Mouse (Mus musculus): Measurements from ENCODE around the gene Bud23.

The Bud23 gene

DNA sequence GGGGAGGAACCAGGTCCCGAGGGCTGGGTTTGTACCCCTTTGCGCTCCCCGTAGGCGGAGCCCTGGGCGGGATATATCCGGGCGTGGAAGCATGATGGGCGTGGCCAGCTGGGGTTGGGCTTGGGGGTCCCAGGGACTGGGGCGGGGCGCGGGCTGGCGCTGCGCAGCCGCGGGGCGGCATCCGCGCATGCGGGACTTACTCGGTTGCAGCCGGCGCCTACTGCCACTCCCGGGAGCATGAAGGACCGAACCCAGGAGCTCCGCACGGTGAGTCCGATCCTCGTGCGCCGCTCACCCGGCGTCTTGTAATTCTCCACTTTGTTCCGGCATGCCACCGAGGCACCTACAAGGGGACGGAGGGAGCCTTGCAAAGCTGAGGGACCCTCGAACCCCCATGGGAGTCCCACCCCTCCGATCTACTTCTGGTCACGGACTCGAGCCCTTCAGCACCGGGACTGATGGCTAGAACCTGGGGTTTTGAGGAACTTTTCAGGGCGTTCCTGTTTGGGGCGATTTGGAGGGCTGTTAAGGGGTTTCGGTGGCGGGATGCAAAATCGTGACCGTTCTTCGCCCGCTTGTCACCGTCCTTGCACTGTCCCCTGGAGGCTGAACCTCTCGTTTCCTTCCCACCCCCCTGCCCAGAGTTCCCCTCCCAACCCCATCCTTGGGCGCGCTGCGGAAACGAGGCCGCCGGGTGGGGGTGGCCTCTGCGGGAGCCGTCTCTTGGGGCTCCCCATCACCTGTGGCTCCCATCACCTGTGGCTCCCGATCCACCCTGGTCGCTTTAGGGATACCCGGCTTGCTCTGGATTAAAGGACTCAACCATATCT is 41.2 kb downstream of the Bud23 start, which contains the start of gene Stx1a:
Gene Stx1a (plus strand): TSS at position 139 of the 830 bp plus-strand sequence.
- peak; percentile 96 for DNase-seq (ENCODE audit: low read depth, low spot score)

DNA sequence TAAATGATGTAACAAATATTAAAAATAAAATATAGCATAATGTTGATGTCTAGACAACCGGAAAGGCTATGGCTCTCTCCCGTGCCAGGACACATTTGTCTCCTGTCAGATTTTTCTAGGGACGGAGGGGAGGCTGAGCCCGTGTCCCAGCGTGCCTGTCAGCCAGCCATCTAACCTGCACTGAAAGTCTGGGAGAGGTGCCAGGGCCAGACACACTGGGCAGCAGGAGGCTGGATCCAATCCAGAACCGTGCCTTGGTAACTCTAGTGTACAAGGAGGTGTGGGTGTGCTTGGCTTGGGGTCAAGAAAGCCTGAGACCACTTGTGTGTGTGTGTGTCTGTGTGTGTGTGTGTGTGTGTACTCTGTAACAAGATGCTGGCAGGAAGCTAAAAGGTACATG is 42.9 kb downstream of the Bud23 start:
- DNase-seq (ENCODE audit: low read depth, low spot score) = no peak

DNA sequence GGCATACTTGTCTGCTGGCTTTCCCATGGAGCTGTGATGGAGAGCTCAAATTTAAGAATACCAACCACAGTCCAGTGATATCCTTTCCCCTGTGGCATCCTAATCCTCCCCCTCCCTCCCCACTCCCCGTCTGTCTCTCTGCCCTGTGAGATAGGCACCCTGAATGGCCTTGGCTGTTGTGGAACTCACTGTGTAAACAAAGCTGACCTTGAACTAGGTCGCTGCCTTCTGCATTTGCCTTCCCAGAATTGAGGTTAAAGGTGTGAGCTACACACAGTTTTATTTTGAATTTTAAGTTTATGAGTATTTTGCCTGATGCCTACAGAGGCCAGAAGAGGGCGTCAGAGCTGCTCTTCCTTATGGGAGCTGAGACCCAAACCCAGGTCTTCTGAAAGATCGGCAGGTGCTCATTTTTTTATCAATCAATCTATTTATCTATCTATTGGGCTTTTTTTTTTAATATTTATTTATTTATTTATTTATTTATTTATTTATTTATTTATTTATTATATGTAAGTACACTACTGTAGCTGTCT is 48.5 kb downstream of the Bud23 start:
- DNase-seq (ENCODE audit: low read depth, low spot score) = peak; percentile 31

DNA sequence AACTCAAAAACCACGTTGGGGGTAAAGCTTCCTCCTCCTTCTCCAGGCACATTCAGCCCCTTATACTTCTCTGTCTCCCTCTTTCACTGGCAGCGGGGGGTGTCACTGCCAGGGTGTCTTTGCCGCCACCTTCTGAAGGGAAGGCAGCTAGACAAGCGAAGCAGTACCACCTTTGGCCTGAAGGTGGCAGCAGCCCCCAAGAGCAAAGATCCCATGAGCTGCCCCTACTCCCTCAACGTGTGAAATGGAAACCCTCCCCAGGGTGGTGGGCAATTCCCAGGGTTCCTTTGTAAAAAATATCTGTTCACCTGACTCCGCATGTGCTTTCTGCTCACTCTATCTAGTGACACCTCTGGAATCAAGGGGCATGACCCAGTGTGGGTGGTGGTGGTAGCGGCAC is 49.3 kb downstream of the Bud23 start:
- DNase-seq (ENCODE audit: low read depth, low spot score) = peak; percentile 77

DNA sequence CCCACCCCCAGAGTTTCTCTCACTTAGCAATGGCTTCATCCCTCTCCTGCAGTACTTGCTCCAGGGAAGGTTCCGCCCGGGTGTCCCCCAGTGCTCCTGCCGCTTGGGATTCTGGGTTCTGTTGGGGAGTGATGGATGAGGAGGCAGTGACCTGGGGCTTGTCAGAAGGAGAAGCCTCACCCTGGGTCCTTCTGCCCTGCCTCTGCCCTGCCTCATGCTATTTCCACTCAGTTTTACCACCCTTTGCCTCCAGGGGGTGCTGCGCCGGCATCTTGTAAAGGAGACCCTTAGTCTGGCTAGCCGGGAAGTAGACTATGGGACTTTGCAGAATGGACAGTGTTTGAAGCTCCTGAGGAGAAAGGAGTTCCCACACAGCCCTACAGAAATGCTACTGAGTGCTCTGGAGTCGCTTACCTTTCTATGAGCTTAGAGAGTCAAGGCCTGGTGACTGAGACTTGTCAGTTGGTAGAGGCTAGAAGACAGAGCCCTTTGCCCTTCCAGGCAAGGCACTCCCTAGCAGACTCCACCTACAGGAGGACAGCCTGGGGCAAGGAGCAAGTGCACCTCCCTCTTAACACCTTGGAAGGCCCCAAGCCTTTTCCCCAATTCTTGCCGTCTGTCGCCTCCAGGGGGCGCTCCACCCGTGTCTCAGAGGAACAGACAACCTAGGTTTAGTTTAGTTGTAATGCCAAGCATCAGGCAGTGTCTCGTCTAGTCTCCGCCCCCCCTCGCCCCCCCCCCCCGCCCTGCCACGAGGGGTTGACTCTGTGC is 51.9 kb downstream of the Bud23 start:
- DNase-seq (ENCODE audit: low read depth, low spot score) = peak; percentile 96

DNA sequence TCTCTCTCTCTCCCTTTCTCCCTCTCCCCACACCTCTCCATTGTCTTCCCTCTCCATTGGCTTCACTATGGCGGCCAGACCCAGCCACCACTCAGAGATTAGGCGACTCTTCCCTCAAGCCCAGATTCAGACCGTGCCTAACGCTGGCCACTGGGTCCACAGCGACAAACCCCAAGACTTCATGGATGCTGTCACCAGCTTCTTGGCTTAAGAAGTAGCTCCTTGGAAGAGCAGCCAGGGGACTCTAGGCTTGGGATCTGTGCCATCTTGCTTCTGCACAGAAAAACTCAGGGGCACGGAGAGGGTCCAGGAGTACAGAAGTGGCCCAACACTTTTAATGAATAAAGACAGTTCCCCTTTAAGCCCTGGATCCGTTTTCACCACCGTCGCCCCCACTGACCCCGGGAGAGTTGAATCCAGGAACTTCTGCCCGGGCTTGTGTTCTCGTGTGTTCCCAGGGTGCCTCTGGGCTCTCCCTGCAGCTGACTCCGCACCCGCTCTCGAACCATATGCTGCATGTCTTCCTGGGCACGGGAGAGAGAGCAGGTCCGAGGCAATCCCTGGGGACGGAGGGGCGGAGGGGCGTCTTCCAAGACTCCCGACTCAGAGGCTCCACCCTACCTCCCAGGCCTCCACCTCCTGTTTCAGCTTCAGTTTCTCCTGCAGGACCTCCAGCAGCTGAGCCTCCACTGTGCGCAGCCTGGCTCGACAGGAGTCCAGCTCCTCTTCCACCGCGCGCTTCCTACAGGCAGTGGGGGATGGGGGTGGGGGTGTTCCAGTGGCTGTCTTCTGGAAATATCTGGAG is 52.7 kb downstream of the Bud23 start:
- DNase-seq (ENCODE audit: low read depth, low spot score) = peak; percentile 59

DNA sequence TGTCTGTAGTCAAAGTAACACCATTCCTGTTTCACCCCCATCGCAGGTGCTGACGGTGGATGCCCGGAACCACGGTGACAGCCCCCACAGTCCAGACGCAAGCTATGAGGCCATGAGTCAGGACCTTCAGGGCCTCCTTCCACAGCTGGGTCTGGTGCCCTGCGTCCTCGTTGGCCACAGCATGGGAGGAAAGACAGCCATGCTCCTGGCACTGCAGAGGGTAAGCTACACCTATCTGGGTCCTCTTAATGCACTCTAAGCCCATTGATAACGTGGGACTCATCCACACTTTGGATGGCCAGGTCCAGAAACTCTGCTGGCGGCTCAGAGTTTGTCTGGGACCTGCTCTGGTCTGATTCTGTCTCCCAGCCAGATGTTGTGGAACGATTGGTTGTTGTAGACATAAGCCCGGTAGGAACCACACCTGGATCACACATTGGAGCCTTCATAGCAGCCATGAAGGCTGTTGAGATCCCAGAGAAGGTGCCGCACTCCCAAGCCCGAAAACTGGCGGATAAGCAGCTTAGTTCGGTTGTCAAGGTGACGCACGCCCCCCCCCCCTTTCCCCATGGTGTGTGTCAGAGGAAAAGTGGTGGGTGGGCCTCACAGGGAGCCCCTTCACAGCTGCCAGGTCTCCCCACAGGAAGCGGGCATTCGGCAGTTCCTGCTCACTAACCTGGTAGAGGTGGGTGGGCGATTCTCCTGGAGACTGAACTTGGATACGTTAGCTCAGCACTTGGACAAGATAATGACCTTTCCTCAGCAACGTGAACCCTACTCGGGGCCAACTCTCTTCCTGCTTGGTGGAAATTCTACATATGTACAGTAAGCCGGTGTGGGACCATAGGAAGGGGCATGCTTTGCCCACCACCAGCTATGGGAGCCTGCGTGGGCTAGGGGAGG is 53.7 kb downstream of the Bud23 start:
- no peak for DNase-seq (ENCODE audit: low read depth, low spot score)

DNA sequence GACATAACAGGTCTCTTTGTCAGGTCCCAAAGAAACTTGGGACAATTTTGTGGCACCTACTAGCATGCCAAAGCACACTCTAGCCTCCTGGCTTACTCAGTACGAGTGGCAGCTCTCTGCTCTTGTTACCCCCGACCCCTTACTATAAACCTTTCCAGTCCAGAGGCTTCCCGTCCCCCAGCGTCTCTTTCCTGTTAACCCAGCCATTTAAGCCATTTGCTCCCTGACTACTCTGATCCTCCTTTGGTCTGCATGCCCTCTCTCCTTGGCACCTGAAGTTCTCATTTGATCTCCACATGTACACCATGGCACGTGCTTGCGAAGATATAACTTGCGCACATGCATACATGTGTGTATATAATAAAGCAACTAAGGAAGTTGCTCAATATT is 54.4 kb downstream of the Bud23 start:
- DNase-seq (ENCODE audit: low read depth, low spot score) = no peak

DNA sequence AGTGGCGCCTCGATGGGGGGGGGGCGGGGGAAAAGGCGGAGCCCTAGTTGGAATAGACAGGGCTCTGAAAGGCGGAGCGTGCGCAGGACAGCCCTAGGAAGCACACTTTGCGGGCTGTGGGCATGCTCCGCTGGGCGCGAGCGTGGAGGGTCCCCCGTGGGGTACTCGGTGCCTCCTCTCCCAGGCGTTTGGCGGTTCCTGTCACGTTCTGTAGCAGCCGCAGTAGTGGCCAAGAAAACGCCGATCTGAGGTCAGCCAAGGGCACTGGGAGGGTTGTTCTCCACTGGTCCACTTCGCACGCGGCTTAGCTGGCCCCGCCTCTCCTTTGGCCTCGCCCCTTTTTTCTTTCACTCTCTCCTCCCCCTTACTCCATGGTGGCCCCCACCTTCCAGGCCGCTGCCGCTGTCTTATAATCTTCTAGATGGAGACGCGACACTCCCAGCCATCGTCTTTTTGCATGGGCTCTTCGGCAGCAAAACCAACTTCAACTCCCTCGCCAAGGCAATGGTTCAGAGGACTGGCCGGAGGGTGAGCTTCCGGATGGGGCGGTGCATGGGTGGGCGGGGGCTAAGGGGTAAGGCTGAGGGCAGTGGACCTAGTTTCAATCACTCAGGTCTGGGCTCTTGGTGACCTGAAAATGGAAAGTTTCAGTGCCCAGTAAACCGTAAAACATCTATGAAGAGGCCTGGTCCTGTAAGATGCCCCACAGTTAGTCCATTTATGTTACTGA is 55.0 kb downstream of the Bud23 start:
- peak; percentile 91 for DNase-seq (ENCODE audit: low read depth, low spot score)

DNA sequence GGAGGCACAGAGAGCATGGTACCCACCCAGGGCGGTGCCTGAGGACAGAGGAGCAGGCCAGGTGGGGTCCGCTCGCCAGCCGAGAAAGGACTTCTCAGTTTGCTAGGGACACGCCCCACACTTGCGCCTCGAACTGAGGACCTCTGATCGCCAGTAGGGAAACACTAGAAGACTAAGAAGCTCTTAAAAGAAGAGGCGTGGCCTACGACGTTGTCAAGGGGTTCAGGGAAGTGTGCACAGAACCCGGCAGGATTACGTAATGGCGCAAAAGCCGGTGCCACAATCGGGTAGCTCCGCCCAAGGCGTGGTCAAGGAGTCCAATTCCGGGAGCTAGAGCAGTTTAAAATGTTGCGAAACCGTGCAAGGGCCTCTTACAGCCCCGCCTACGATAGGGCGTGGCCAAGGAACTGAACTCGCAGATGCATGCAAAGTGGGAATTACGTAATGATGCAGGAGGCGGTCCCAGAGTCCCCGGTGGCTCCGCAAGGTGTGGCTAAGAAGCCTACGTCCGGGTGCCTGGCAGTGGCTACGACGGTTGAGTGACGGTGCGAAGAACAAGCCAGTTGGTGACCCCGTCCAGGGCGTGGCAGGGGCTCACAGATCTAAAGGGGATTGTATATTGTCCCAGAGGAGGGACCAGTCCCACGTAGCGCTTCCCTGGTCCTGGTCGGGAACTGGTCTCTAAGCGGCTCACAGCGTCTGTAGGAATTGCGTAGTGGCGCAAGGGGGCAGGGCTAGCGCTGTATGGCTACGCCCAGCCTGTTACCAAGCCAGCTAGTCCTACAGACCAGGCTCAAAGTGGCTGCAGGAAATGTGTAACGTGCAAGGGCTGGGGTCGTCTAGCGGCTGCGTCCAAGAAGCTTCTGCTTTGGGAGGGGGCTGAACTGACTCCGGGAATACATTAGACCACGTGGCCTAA is 55.8 kb downstream of the Bud23 start, which contains the start of gene Abhd11:
Gene Abhd11 (plus strand): TSS at position 482 of the 919 bp plus-strand sequence.
- peak; percentile 100 for DNase-seq (ENCODE audit: low read depth, low spot score)

DNA sequence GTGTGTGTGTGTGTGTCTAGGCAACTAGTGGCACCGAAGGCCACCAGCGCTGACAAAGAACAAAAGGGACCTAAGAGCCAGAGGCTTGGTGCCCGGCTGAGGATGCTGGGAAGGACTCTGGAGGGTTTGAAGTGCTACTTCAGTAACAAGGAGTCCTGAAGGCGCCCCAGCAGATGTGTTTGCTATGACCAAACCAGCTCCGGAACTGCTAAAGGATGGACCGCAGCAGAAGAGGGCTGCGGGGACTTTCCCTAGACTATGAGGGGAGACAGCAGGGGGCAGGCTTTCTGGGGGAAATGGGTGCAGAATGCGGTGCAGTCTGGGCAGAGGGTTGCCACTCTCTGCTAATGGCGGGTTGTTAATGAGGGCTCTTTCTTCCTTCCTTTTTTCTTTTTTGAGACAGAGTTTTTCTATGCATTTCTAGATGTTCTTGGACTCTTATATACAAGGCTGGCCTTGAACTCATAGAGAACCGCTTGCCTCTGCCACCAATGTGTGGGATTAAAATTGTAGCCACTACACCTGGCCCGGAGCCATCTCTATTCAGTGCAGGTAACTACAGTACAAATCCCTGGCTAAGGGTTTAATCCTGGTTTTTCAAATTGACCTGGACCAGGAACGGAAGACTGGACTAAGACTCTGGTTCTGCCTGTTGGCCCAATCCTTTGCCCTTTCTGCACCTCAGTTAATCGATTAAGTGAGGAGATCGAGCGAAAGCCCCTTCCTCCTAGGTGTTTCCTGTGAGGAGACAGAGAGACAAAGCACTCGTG is 56.8 kb downstream of the Bud23 start:
- DNase-seq (ENCODE audit: low read depth, low spot score) = peak; percentile 23

All from R1 (cell line).